Mouse (Mus musculus): ENCODE results near the gene Mapk12. TPM values are rescaled to one million over a fixed set of nuclear protein-coding genes. Genes with fewer than 3 reads are reported as not detected.

Mapk12 gene
- polyA plus RNA-seq, 1 experiment from 2014 or later: 14.4 TPM

- ATAC-seq (no peak), DNase-seq (ENCODE audit: low spot score) (no peak)
- H3K4me2 ChIP-seq (replicated peaks; ENCODE audit: low read depth, low read length): no peak overlapping the region
- H3K36me3 ChIP-seq (ENCODE audit: insufficient read depth, low read length): no peaks in the 10 kb centered on the region
- no peaks in the 10 kb centered on the region for H3K27me3 ChIP-seq (replicated peaks; ENCODE audit: insufficient read depth, low read length)
- H3K27ac ChIP-seq (ENCODE audit: low read length): no peak overlapping the region
- H3K4me3 ChIP-seq (ENCODE audit: low read depth, low read length): no peak overlapping the region
- TF ChIP-seq EP300 (IDR thresholded peaks at IDR 0.05) (no peak), CTCF (IDR thresholded peaks at IDR 0.05) (no peak)
- H3K9ac ChIP-seq (replicated peaks; ENCODE audit: low read depth): no peak overlapping the region
- WGBS: 90% methylated on average over 9 of the region's 9 CpGs
- H3K9me3 ChIP-seq (ENCODE audit: low read length): no peaks in the 10 kb centered on the region
- peaks cover 26% of the 10 kb centered on the region; the same call in 1 of the 2 replicates for H3K4me1 ChIP-seq (ENCODE audit: insufficient read depth, low read depth, low read length)
Observed at GRCm38 (mm10) chr15:89125351-89125750, 15.2 kb downstream of the Mapk12 start.

DNA sequence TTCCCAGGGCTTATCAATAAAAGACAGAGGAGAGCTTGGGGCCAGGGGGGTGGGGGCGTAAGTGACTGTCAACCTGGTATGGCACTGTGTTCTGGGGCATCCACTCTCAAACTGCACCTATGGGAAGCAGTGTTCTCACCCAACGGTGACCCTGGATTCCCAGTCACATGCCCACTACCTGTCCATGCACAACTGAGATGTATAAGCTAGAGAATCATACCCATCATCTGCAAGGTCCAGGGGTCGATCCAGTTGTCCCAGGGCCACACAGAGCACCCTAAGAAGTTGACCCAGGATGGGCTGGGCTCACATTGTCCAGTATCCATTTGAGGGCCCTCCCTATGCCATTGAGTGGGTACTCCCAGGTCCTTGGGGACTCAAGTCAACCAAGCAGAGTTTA lies 16.2 kb downstream of the Mapk12 start:
- H3K9me3 ChIP-seq (ENCODE audit: low read length): no peaks in the 10 kb centered on the region
- 95% methylated on average over 3 of the region's 3 CpGs for WGBS
- H3K27ac ChIP-seq (ENCODE audit: low read length): no peak overlapping the region
- no peaks in the 10 kb centered on the region for H3K27me3 ChIP-seq (replicated peaks; ENCODE audit: insufficient read depth, low read length)
- H3K9ac ChIP-seq (replicated peaks; ENCODE audit: low read depth): no peak overlapping the region
- H3K36me3 ChIP-seq (ENCODE audit: insufficient read depth, low read length): no peaks in the 10 kb centered on the region
- H3K4me1 ChIP-seq (ENCODE audit: insufficient read depth, low read depth, low read length): peaks cover 26% of the 10 kb centered on the region; the same call in 1 of the 2 replicates
- no peak overlapping the region for H3K4me3 ChIP-seq (ENCODE audit: low read depth, low read length)
- TF ChIP-seq EP300 (IDR thresholded peaks at IDR 0.05) (no peak), CTCF (IDR thresholded peaks at IDR 0.05) (no peak)
- no peak for DNase-seq (ENCODE audit: low spot score)
- no peak for ATAC-seq
- H3K4me2 ChIP-seq (replicated peaks; ENCODE audit: low read depth, low read length): no peak overlapping the region

- Histone ChIP-seq H3K9ac (replicated peaks; ENCODE audit: low read depth) (peak overlapping the region; percentile 27; the same call in 1 of the 2 replicates), H3K9me3 (ENCODE audit: low read length) (no peaks in the 10 kb centered on the region), H3K4me1 (ENCODE audit: insufficient read depth, low read depth, low read length) (peaks cover 23% of the 10 kb centered on the region; the same call in 1 of the 2 replicates), H3K4me2 (replicated peaks; ENCODE audit: low read depth, low read length) (peak overlapping the region; percentile 73), H3K27me3 (replicated peaks; ENCODE audit: insufficient read depth, low read length) (no peaks in the 10 kb centered on the region), H3K4me3 (ENCODE audit: low read depth, low read length) (peak overlapping the region; percentile 90), H3K36me3 (ENCODE audit: insufficient read depth, low read length) (no peaks in the 10 kb centered on the region), H3K27ac (ENCODE audit: low read length) (peak overlapping the region; percentile 69)
- peak; percentile 13; the same call in 1 of the 2 replicates for ATAC-seq
- 29% methylated on average over 11 of the region's 11 CpGs for WGBS
- no peak for TF ChIP-seq EP300 (IDR thresholded peaks at IDR 0.05)
- TF ChIP-seq CTCF (IDR thresholded peaks at IDR 0.05): peak; percentile 50
- peak; percentile 39 for DNase-seq (ENCODE audit: low spot score)
Observed at GRCm38 (mm10) chr15:89123595-89123994, 16.9 kb downstream of the Mapk12 start.

DNA sequence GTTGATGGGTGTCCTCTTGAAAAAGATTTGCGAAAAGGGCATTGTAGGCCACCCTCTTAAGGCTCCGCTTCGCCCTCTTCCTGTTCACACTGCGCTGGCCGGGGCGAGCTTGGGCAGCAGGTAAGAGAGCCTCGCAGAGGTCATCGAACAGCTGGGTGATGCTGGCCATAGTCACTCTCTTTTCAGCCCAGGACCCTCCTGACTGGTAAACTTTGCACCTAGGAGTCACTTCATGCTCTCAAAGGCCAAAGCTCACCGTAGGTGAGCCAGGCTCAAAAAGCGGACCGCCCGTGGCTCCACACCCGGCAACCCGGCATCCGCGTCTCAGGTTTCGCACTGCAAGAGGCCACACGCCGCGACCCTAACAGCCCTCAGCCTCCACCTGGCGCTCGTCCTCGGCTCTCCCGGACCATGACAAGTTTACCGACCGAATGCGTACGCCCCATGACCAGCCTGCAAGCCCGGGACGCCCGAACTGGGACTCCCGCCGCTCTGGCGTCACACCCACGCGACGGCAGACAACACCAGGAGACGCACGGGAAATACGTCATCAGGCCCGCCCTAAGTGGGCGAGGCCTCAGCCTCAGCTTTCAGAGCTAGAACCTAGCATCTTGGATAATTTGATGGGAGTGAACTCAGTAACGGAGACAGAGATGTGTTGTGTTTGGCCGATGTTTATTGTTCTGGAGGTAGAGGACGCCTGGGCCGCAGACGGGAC lies 17.7 kb downstream of the Mapk12 start, which contains the start of gene Tubgcp6:
Gene Tubgcp6, minus strand, starts transcription at position 464 of the 718 bp plus-strand sequence.
- under 1% methylated on average over 47 of the region's 47 CpGs for WGBS
- Histone ChIP-seq H3K36me3 (ENCODE audit: insufficient read depth, low read length) (no peaks in the 10 kb centered on the region), H3K4me1 (ENCODE audit: insufficient read depth, low read depth, low read length) (peaks cover 18% of the 10 kb centered on the region; the same call in 1 of the 2 replicates), H3K27ac (ENCODE audit: low read length) (peak within 1 kb of the TSS; percentile 69), H3K9ac (replicated peaks; ENCODE audit: low read depth) (peak within 1 kb of the TSS; percentile 60), H3K27me3 (replicated peaks; ENCODE audit: insufficient read depth, low read length) (no peaks in the 10 kb centered on the region), H3K4me2 (replicated peaks; ENCODE audit: low read depth, low read length) (peak within 1 kb of the TSS; percentile 73), H3K9me3 (ENCODE audit: low read length) (no peaks in the 10 kb centered on the region), H3K4me3 (ENCODE audit: low read depth, low read length) (peak within 1 kb of the TSS; percentile 90)
- DNase-seq (ENCODE audit: low spot score) (peak; percentile 96), ATAC-seq (peak; percentile 91)
- TF ChIP-seq CTCF (IDR thresholded peaks at IDR 0.05) (no peak), EP300 (IDR thresholded peaks at IDR 0.05) (peak; percentile 42; the same call in 1 of the 2 replicates)

- TF ChIP-seq CTCF (IDR thresholded peaks at IDR 0.05): peak; percentile 64
- TF ChIP-seq EP300 (IDR thresholded peaks at IDR 0.05): no peak
- no peak for DNase-seq (ENCODE audit: low spot score)
- peaks cover 10% of the 10 kb centered on the region; the same call in 1 of the 2 replicates for H3K36me3 ChIP-seq (ENCODE audit: insufficient read depth, low read length)
Observed at GRCm38 (mm10) chr15:89118007-89118406, 22.5 kb downstream of the Mapk12 start.

GRCm38 (mm10) chr15:89110147-89110546 lies 30.4 kb downstream of the Mapk12 start:
- DNase-seq (ENCODE audit: low spot score) (no peak), ATAC-seq (no peak)
- no peak overlapping the region for H3K4me2 ChIP-seq (replicated peaks; ENCODE audit: low read depth, low read length)
- H3K9ac ChIP-seq (replicated peaks; ENCODE audit: low read depth): no peak overlapping the region
- H3K4me3 ChIP-seq (ENCODE audit: low read depth, low read length): no peak overlapping the region
- TF ChIP-seq EP300 (IDR thresholded peaks at IDR 0.05) (no peak), CTCF (IDR thresholded peaks at IDR 0.05) (no peak)
- no peak overlapping the region for H3K27ac ChIP-seq (ENCODE audit: low read length)
- 77% methylated on average over 9 of the region's 9 CpGs for WGBS
- no peaks in the 10 kb centered on the region for H3K4me1 ChIP-seq (ENCODE audit: insufficient read depth, low read depth, low read length)
- no peaks in the 10 kb centered on the region for H3K27me3 ChIP-seq (replicated peaks; ENCODE audit: insufficient read depth, low read length)
- H3K36me3 ChIP-seq (ENCODE audit: insufficient read depth, low read length): peaks cover 26% of the 10 kb centered on the region; the same call in 1 of the 2 replicates
- H3K9me3 ChIP-seq (ENCODE audit: low read length): no peaks in the 10 kb centered on the region

More at GRCm38 (mm10) chr15:89118007-89118406, 22.5 kb downstream of the Mapk12 start:
- ATAC-seq: no peak
- Histone ChIP-seq H3K27ac (ENCODE audit: low read length) (no peak overlapping the region), H3K4me3 (ENCODE audit: low read depth, low read length) (no peak overlapping the region), H3K4me1 (ENCODE audit: insufficient read depth, low read depth, low read length) (peaks cover 9% of the 10 kb centered on the region; the same call in 1 of the 2 replicates), H3K4me2 (replicated peaks; ENCODE audit: low read depth, low read length) (no peak overlapping the region), H3K9me3 (ENCODE audit: low read length) (no peaks in the 10 kb centered on the region), H3K9ac (replicated peaks; ENCODE audit: low read depth) (no peak overlapping the region), H3K27me3 (replicated peaks; ENCODE audit: insufficient read depth, low read length) (no peaks in the 10 kb centered on the region)
